Mouse (Mus musculus) ES-E14 (cell line): ENCODE measurements around the gene Pigz. TPM values are rescaled to one million over a fixed set of nuclear protein-coding genes. Genes with fewer than 3 reads are reported as not detected.
"Not testable (repeated sequence)": the region's sequence is repeated elsewhere in the genome, so short reads cannot be mapped to it uniquely, and the experiment has no call there.

Experiments
- DNase-seq: peaks from one replicate; pipeline ENCODE4 v3.0.0-alpha.2; 2013; ENCODE audit warnings: low read depth, low spot score
- H3K27ac ChIP-seq: 2 replicates; pipeline ENCODE4 v1.5.1; 2012; ENCODE audit warnings: low read depth, mild to moderate bottlenecking, low read length, moderate library complexity, mixed read lengths; ENCODE audit not compliant: poor library complexity, insufficient read depth, severe bottlenecking
- H3K36me3 ChIP-seq: 2 replicates; pipeline ENCODE4 v1.6.1; 2012; ENCODE audit warnings: mild to moderate bottlenecking, low read length, moderate library complexity, mixed read lengths; ENCODE audit not compliant: control insufficient read depth, poor library complexity, insufficient read depth, severe bottlenecking
- H3K4me1 ChIP-seq, 2 experiments: fragments of 150-350 bp in 1 of 2; sonication (generic) in 1 of 2; 2 replicates each; pipeline ENCODE4 v1.6.1; 2012; ENCODE audit warnings: low read length in 2 of 2, mild to moderate bottlenecking in 1 of 2, mixed read lengths in 1 of 2; ENCODE audit not compliant: control insufficient read depth in 2 of 2, insufficient read depth in 2 of 2, poor library complexity in 1 of 2
- H3K4me3 ChIP-seq, 2 experiments: fragments of 150-350 bp in 1 of 2; sonication (generic) in 1 of 2; 2 replicates each; pipeline ENCODE4 v1.5.1; 2012; ENCODE audit warnings: low read length in 2 of 2, low read depth in 1 of 2, mild to moderate bottlenecking in 1 of 2, mixed read lengths in 1 of 2; ENCODE audit not compliant: insufficient read depth in 1 of 2, poor library complexity in 1 of 2, severe bottlenecking in 1 of 2
- H3K9ac ChIP-seq: 2 replicates; pipeline ENCODE4 v1.6.1; 2012; ENCODE audit warnings: low read depth, mild to moderate bottlenecking, low read length, mixed read lengths; ENCODE audit not compliant: poor library complexity, insufficient read depth, severe bottlenecking
- H3K9me3 ChIP-seq: fragments of 150-350 bp; sonication (generic); 2 replicates; pipeline ENCODE4 v1.6.1; 2012; ENCODE audit warnings: low read depth, mild to moderate bottlenecking, low read length; ENCODE audit not compliant: control insufficient read depth, insufficient read depth
- CHD2 ChIP-seq: IDR thresholded peaks from 2 replicates; pipeline ENCODE4 v1.6.1; 2014; ENCODE audit warnings: mild to moderate bottlenecking, low read depth, low read length, inconsistent platforms
- HCFC1 ChIP-seq: IDR thresholded peaks from 2 replicates; pipeline ENCODE4 v1.6.1; 2012; ENCODE audit warnings: low read length, inconsistent platforms, borderline replicate concordance; ENCODE audit not compliant: insufficient read depth
- MAFK ChIP-seq: IDR thresholded peaks from 2 replicates; pipeline ENCODE4 v1.6.1; 2014; ENCODE audit warnings: mild to moderate bottlenecking, low read depth, low read length, inconsistent platforms; ENCODE audit not compliant: insufficient read depth
- ZC3H11A ChIP-seq: IDR thresholded peaks from 2 replicates; pipeline ENCODE4 v1.6.1; 2012; ENCODE audit warnings: low read depth, mild to moderate bottlenecking, inconsistent platforms, low read length, borderline replicate concordance
- ZNF384 ChIP-seq: IDR thresholded peaks from 2 replicates; pipeline ENCODE4 v1.6.1; 2012; ENCODE audit warnings: low read depth, low read length, inconsistent platforms
- in situ Hi-C, 2 experiments: fragments of 600-800 bp; cut with MboI; formaldehyde crosslinking; loops; one replicate each; pipeline ENCODE4 v1.15.1; 2025; ENCODE audit warnings: low sequenced_read_pairs in 2 of 2, inconsistent platforms in 1 of 2; ENCODE audit not compliant: unreplicated experiment in 2 of 2
- total RNA-seq: library from RNA; depleted of rRNA; stranded (reverse); fragments of 300-350 nt; gene quantifications from 2 replicates; pipeline ENCODE4 v1.2.3, GENCODE M21; 2012

The Pigz gene
- total RNA-seq, 1 experiment: 0.71 TPM

DNA sequence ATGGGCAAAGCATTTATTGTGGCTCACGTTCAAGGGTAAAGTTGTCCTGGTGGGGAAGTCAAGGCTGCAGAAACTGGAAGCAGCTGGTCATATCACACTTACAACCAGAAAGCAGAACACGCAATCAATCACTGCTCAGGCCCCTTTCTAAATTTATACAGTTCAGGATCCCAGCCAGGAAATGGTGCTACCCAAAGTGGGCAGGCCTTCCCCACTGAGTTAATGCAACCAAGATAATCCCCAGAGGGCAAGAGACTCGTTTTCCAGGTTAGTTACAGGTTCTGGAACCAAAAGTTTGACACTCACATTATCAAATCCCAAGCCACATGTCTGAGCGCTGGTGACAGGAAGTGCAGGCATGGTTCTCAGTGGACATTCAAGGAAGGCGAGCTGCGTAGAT, 5.2 kb downstream of the Pigz start:
- in situ Hi-C loops: no loop called here
- Histone ChIP-seq H3K9me3 (no peaks in the 10 kb centered on the region), H3K4me3 (no peak overlapping the region), H3K4me1 (peaks cover 0 to 6% of the 10 kb centered on the region in 2 experiments; a peak in 2 of 4 replicates), H3K36me3 (no peaks in the 10 kb centered on the region), H3K9ac (no peak overlapping the region), H3K27ac (no peak overlapping the region)
- TF ChIP-seq MAFK: no peak
- TF ChIP-seq HCFC1: no peak
- TF ChIP-seq ZC3H11A: no peak
- no peak for TF ChIP-seq CHD2
- TF ChIP-seq ZNF384: no peak
- no peak for DNase-seq

GRCm38 (mm10) chr16:31940586-31940985, 6.9 kb downstream of the Pigz start:
- no peak overlapping the region for H3K27ac ChIP-seq
- TF ChIP-seq HCFC1 (no peak), CHD2 (no peak), MAFK (no peak), ZNF384 (no peak), ZC3H11A (no peak)
- H3K9me3 ChIP-seq: no peaks in the 10 kb centered on the region
- no peak overlapping the region for H3K9ac ChIP-seq
- in situ Hi-C loops: no loop called here
- no peak for DNase-seq
- peaks cover 0 to 9% of the 10 kb centered on the region in 2 experiments; a peak in 1 of 4 replicates for H3K4me1 ChIP-seq
- 0 out of 2 replicates have a peak, but pooled peaks cover 2% of the 10 kb centered on the region for H3K36me3 ChIP-seq
- H3K4me3 ChIP-seq: no peak overlapping the region

GRCm38 (mm10) chr16:31943980-31944379, 10.3 kb downstream of the Pigz start:
- in situ Hi-C loops: no loop called here
- DNase-seq: peak; percentile 69
- Histone ChIP-seq H3K4me3 (peak overlapping the region; percentile 53 to 55), H3K27ac (no peak overlapping the region), H3K9ac (peak overlapping the region; percentile 70), H3K4me1 (peaks cover 0 to 11% of the 10 kb centered on the region in 2 experiments; a peak in 1 of 4 replicates), H3K9me3 (no peaks in the 10 kb centered on the region), H3K36me3 (0 out of 2 replicates have a peak, but pooled peaks cover 2% of the 10 kb centered on the region)
- TF ChIP-seq ZC3H11A: peak; percentile 47; the same call in 1 of the 2 replicates
- no peak for TF ChIP-seq CHD2
- no peak for TF ChIP-seq HCFC1
- TF ChIP-seq ZNF384: no peak
- no peak for TF ChIP-seq MAFK

DNA sequence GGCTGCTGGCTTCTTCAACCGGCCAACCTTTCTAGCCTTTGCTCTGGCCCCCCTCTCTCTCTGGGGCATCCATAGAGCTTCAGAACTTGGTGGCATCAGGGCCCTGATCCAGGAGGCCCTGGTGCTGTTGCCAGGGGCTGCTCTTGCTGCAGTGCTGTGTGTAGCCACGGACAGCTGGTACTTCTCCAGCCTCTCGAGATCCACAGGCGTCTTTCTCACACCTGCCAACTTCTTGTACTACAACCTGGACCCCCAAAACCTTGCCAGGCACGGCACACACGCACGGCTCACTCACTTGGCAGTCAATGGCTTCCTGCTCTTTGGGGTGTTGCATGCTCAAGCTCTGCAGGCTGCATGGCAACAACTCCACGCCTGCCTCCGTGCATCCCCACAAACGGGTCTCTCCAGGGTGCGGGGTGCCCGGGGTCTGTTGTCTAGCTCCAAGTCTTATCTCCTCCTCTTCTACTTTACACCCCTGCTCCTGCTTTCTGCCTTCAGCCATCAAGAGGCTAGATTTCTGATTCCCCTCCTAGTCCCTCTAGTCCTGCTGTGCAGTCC, 11.1 kb downstream of the Pigz start:
- TF ChIP-seq HCFC1 (no peak), ZNF384 (no peak), MAFK (no peak), ZC3H11A (no peak), CHD2 (no peak)
- in situ Hi-C loops: no loop called here
- H3K9me3 ChIP-seq: no peaks in the 10 kb centered on the region

GRCm38 (mm10) chr16:31945372-31945771, 11.7 kb downstream of the Pigz start:
- Histone ChIP-seq H3K36me3 (0 out of 2 replicates have a peak, but pooled peaks cover 2% of the 10 kb centered on the region), H3K27ac (no peak overlapping the region), H3K9me3 (no peaks in the 10 kb centered on the region), H3K4me3 (no peak overlapping the region), H3K9ac (no peak overlapping the region), H3K4me1 (peaks cover 2 to 11% of the 10 kb centered on the region in 2 experiments; a peak in 1 of 4 replicates)
- in situ Hi-C loops: no loop called here
- TF ChIP-seq ZC3H11A (no peak), CHD2 (no peak), MAFK (no peak), ZNF384 (no peak), HCFC1 (no peak)
- DNase-seq: no peak

More for the DNA sequence above, 11.1 kb downstream of the Pigz start:
- Histone ChIP-seq H3K4me1 (peaks cover 2 to 11% of the 10 kb centered on the region in 2 experiments; a peak in 1 of 4 replicates), H3K9ac (no peak overlapping the region; the same call in 1 of the 2 replicates), H3K36me3 (0 out of 2 replicates have a peak, but pooled peaks cover 2% of the 10 kb centered on the region), H3K27ac (no peak overlapping the region), H3K4me3 (no peak overlapping the region)
- no peak for DNase-seq

- in situ Hi-C loops, H3K27ac ChIP-seq, H3K9me3 ChIP-seq, H3K9ac ChIP-seq, H3K4me1 ChIP-seq, H3K36me3 ChIP-seq, DNase-seq, H3K4me3 ChIP-seq: not testable (repeated sequence)
Observed at GRCm38 (mm10) chr16:31945986-31946385, 12.3 kb downstream of the Pigz start.
